In the genomic region with DNA sequence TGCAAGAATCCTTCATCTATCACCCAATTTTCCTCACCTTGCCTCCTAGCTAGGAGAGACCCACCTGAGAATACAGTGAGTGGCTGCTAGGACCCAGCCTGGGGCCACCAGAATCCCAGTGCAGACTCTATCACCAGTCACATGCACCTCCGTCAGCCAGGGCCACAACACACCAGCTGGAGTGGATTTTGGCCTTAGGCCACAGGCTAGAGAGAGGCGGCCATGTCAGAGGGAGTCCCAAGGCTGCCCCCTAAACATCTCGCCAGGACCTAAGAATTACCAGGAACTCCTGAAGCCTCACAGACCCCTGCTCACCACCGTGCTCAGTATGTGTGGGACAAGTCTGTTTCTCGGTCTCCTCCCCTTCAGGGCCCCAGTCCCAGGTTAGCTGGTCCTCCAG, we compare ENCODE assay signal across 13 mouse cellular contexts. TPM values are rescaled to one million over a fixed set of nuclear protein-coding genes. Genes with fewer than 3 reads are reported as not detected.
DNase-seq lines count a peak whose midpoint lies in the region; ATAC-seq and TF ChIP-seq lines count a peak whose summit lies in the region.
"Had no signal": no experiment of that assay in that cellular context is flagged by ENCODE, and none has a peak within 500 bp of the region (broad histone marks: within the 10 kb centered on the region; RNA-seq: fewer than 3 reads in every experiment).

No protein-coding gene starts in this region.

- no peak for DNase-seq in forebrain, embryonic 10.5 days (ENCODE audit: extremely low spot score, low spot score)
- no peak for DNase-seq in liver
- no peak for DNase-seq in stomach, postnatal 0 days (ENCODE audit: low spot score)
- no peak for DNase-seq in heart, adult 9 months (ENCODE audit: low spot score in 2 of 2)
- DNase-seq: gastrocnemius, postnatal 36 days; lung, embryonic 14.5 days; midbrain, embryonic 14.5 days had no signal

- peak overlapping the region; percentile 89; the same call in 1 of the 2 replicates for H3K27ac ChIP-seq in forebrain, embryonic 10.5 days
- H3K27ac ChIP-seq in forebrain, embryonic 13.5 days, result no peak overlapping the region
- no peak overlapping the region for H3K27ac ChIP-seq in liver, embryonic 12.5 days
- H3K27ac ChIP-seq in stomach, embryonic 16.5 days (ENCODE audit: low read length), result 0 out of 2 replicates have a peak overlapping the region, but pooled peaks have one; percentile 11
- H3K27ac ChIP-seq in stomach, postnatal 0 days (replicated peaks), result no peak overlapping the region

- WGBS in forebrain, embryonic 10.5 days, result 85% methylated on average over 5 of the region's 5 CpGs
- WGBS in forebrain, embryonic 13.5 days, result 93% methylated on average over 5 of the region's 5 CpGs
- 79% methylated on average over 5 of the region's 5 CpGs for WGBS in liver, embryonic 12.5 days (ENCODE audit: insufficient replicate concordance)
- WGBS in stomach, embryonic 16.5 days, result 82% methylated on average over 5 of the region's 5 CpGs
- WGBS in stomach, postnatal 0 days, result 74% methylated on average over 5 of the region's 5 CpGs

- no peak for TF ChIP-seq EP300 in stomach, postnatal 0 days (optimal IDR thresholded peaks at IDR 0.05)

- H3K9me3 ChIP-seq in forebrain, embryonic 10.5 days, result no peaks in the 10 kb centered on the region
- H3K9me3 ChIP-seq in forebrain, embryonic 13.5 days (replicated peaks), result no peaks in the 10 kb centered on the region
- H3K9me3 ChIP-seq in liver, embryonic 12.5 days (replicated peaks), result no peaks in the 10 kb centered on the region
- H3K9me3 ChIP-seq in stomach, embryonic 16.5 days (replicated peaks; ENCODE audit: control insufficient read depth, low read length), result no peaks in the 10 kb centered on the region
- no peaks in the 10 kb centered on the region for H3K9me3 ChIP-seq in stomach, postnatal 0 days (ENCODE audit: control insufficient read depth, low read length)
- H3K9me3 ChIP-seq: limb, embryonic 13.5 days had no signal

- no peak overlapping the region for H3K4me2 ChIP-seq in forebrain, embryonic 13.5 days
- H3K4me2 ChIP-seq in liver, embryonic 12.5 days, result peak overlapping the region; percentile 100; the same call in 1 of the 2 replicates
- no peak overlapping the region for H3K4me2 ChIP-seq in stomach, embryonic 16.5 days (ENCODE audit: low read depth, low read length)
- H3K4me2 ChIP-seq in stomach, postnatal 0 days (replicated peaks; ENCODE audit: low read depth), result no peak overlapping the region

- no peak for ATAC-seq in forebrain, embryonic 13.5 days
- ATAC-seq in liver, embryonic 12.5 days, result no peak
- no peak for ATAC-seq in stomach, embryonic 16.5 days (ENCODE audit: insufficient read depth, low FRiP score)
- no peak for ATAC-seq in stomach, postnatal 0 days (ENCODE audit: low FRiP score, low TSS enrichment)
- no peak for ATAC-seq in megakaryocyte-erythroid progenitor cell, adult 5-6 weeks (replicated peaks; ENCODE audit: low FRiP score, low TSS enrichment, poor library complexity, severe bottlenecking)
- ATAC-seq: Patski had no signal

- peaks cover 65% of the 10 kb centered on the region for H3K4me1 ChIP-seq in forebrain, embryonic 10.5 days
- peaks cover 16% of the 10 kb centered on the region for H3K4me1 ChIP-seq in forebrain, embryonic 13.5 days
- H3K4me1 ChIP-seq in liver, embryonic 12.5 days, result peaks cover 56% of the 10 kb centered on the region
- peaks cover 35% of the 10 kb centered on the region for H3K4me1 ChIP-seq in stomach, embryonic 16.5 days (ENCODE audit: control insufficient read depth, insufficient read depth, low read length)
- peaks cover 5% of the 10 kb centered on the region for H3K4me1 ChIP-seq in stomach, postnatal 0 days (replicated peaks; ENCODE audit: control insufficient read depth, insufficient read depth)

- no peak for TF ChIP-seq CTCF in stomach, postnatal 0 days (IDR thresholded peaks at IDR 0.05; ENCODE audit: low read depth)

- peaks cover 25% of the 10 kb centered on the region for H3K27me3 ChIP-seq in forebrain, embryonic 10.5 days (ENCODE audit: poor library complexity, severe bottlenecking)
- H3K27me3 ChIP-seq in forebrain, embryonic 13.5 days, result peaks cover 26% of the 10 kb centered on the region
- peaks cover 3% of the 10 kb centered on the region; the same call in 1 of the 2 replicates for H3K27me3 ChIP-seq in liver, embryonic 12.5 days (replicated peaks)
- H3K27me3 ChIP-seq in stomach, embryonic 16.5 days (ENCODE audit: control insufficient read depth, insufficient read depth, low read length), result no peaks in the 10 kb centered on the region
- no peaks in the 10 kb centered on the region for H3K27me3 ChIP-seq in stomach, postnatal 0 days (ENCODE audit: control insufficient read depth, insufficient read depth, low read length)
- H3K27me3 ChIP-seq: Patski had no signal

- no peak overlapping the region for H3K9ac ChIP-seq in forebrain, embryonic 13.5 days
- no peak overlapping the region for H3K9ac ChIP-seq in liver, embryonic 12.5 days
- peak overlapping the region; percentile 49 for H3K9ac ChIP-seq in stomach, embryonic 16.5 days (ENCODE audit: low read length)
- no peak overlapping the region for H3K9ac ChIP-seq in stomach, postnatal 0 days (ENCODE audit: low read length)
- H3K9ac ChIP-seq: lung, embryonic 14.5 days had no signal

- 0 out of 2 replicates have a peak overlapping the region, but pooled peaks have one; percentile 93 for H3K4me3 ChIP-seq in forebrain, embryonic 10.5 days
- H3K4me3 ChIP-seq in forebrain, embryonic 13.5 days, result no peak overlapping the region
- no peak overlapping the region for H3K4me3 ChIP-seq in liver, embryonic 12.5 days
- H3K4me3 ChIP-seq in stomach, embryonic 16.5 days (replicated peaks; ENCODE audit: low read length), result no peak overlapping the region
- no peak overlapping the region for H3K4me3 ChIP-seq in stomach, postnatal 0 days (ENCODE audit: low read depth, low read length)

- H3K36me3 ChIP-seq in forebrain, embryonic 10.5 days (replicated peaks), result no peaks in the 10 kb centered on the region
- H3K36me3 ChIP-seq in forebrain, embryonic 13.5 days (ENCODE audit: poor library complexity, severe bottlenecking), result no peaks in the 10 kb centered on the region
- H3K36me3 ChIP-seq in liver, embryonic 12.5 days, result no peaks in the 10 kb centered on the region
- no peaks in the 10 kb centered on the region for H3K36me3 ChIP-seq in stomach, embryonic 16.5 days (ENCODE audit: control insufficient read depth, insufficient read depth, low read length)
- H3K36me3 ChIP-seq in stomach, postnatal 0 days (ENCODE audit: control insufficient read depth, insufficient read depth, low read length), result no peaks in the 10 kb centered on the region
- H3K36me3 ChIP-seq: limb, embryonic 13.5 days had no signal

RNA-seq across cellular contexts. Expression of a gene that starts 4.2 kb away (rescaled TPM):
- 5.0 and 5.9 TPM in 2 replicates for polyA plus RNA-seq in forebrain, embryonic 10.5 days (2016; fragmentation: Nextera tagmentation; extraction: Ambion mirVana)
- polyA plus RNA-seq in forebrain, embryonic 13.5 days (2015; fragmentation: Nextera tagmentation; extraction: Ambion mirVana), result 0.09 and 0.29 TPM in 2 replicates
- 4.0 and 4.4 TPM in 2 replicates for polyA plus RNA-seq in liver, embryonic 12.5 days (2016; fragmentation: Nextera tagmentation; extraction: Ambion mirVana)
- 63.8 and 78.8 TPM in 2 replicates for polyA plus RNA-seq in stomach, embryonic 16.5 days (2015; fragmentation: Nextera tagmentation; extraction: Ambion mirVana)
- polyA plus RNA-seq in stomach, postnatal 0 days (2015; fragmentation: Nextera tagmentation; extraction: Ambion mirVana), result 77.4 and 85.3 TPM in 2 replicates
- total RNA-seq in megakaryocyte-erythroid progenitor cell, adult 5-6 weeks (2014; fragmentation: Nextera tagmentation), result not detected in 2 replicates
- not detected in 2 replicates for total RNA-seq in megakaryocyte-erythroid progenitor cell, adult 5-6 weeks (2017)
- total RNA-seq: gastrocnemius, postnatal 36 days had no signal
- polyA plus RNA-seq: midbrain, embryonic 14.5 days had no signal

RNA-seq across cellular contexts. Expression of a gene that starts 12.4 kb away (rescaled TPM):
- polyA plus RNA-seq in forebrain, embryonic 10.5 days (2016; fragmentation: Nextera tagmentation; extraction: Ambion mirVana), result 11.5 and 12.5 TPM in 2 replicates
- 7.9 and 10.1 TPM in 2 replicates for polyA plus RNA-seq in forebrain, embryonic 13.5 days (2015; fragmentation: Nextera tagmentation; extraction: Ambion mirVana)
- polyA plus RNA-seq in liver, embryonic 12.5 days (2016; fragmentation: Nextera tagmentation; extraction: Ambion mirVana), result 3.9 and 5.1 TPM in 2 replicates
- 10.7 and 11.7 TPM in 2 replicates for polyA plus RNA-seq in stomach, embryonic 16.5 days (2015; fragmentation: Nextera tagmentation; extraction: Ambion mirVana)
- 9.1 and 9.7 TPM in 2 replicates for polyA plus RNA-seq in stomach, postnatal 0 days (2015; fragmentation: Nextera tagmentation; extraction: Ambion mirVana)
- 2.8 and 9.8 TPM in 2 replicates for total RNA-seq in megakaryocyte-erythroid progenitor cell, adult 5-6 weeks (2014; fragmentation: Nextera tagmentation)
- 2.5 and 3.4 TPM in 2 replicates for total RNA-seq in megakaryocyte-erythroid progenitor cell, adult 5-6 weeks (2017)

RNA-seq across cellular contexts. Expression of a gene that starts 21.8 kb away (rescaled TPM):
- 47.4 and 49.0 TPM in 2 replicates for polyA plus RNA-seq in forebrain, embryonic 10.5 days (2016; fragmentation: Nextera tagmentation; extraction: Ambion mirVana)
- 49.8 and 51.1 TPM in 2 replicates for polyA plus RNA-seq in forebrain, embryonic 13.5 days (2015; fragmentation: Nextera tagmentation; extraction: Ambion mirVana)
- 29.5 and 31.0 TPM in 2 replicates for polyA plus RNA-seq in liver, embryonic 12.5 days (2016; fragmentation: Nextera tagmentation; extraction: Ambion mirVana)
- 27.6 and 29.2 TPM in 2 replicates for polyA plus RNA-seq in stomach, embryonic 16.5 days (2015; fragmentation: Nextera tagmentation; extraction: Ambion mirVana)
- polyA plus RNA-seq in stomach, postnatal 0 days (2015; fragmentation: Nextera tagmentation; extraction: Ambion mirVana), result 15.1 and 16.6 TPM in 2 replicates
- 32.7 and 37.9 TPM in 2 replicates for total RNA-seq in megakaryocyte-erythroid progenitor cell, adult 5-6 weeks (2014; fragmentation: Nextera tagmentation)
- 27.0 and 35.8 TPM in 2 replicates for total RNA-seq in megakaryocyte-erythroid progenitor cell, adult 5-6 weeks (2017)

RNA-seq across cellular contexts. Expression of a gene that starts 30.2 kb away (rescaled TPM):
- 130 and 140 TPM in 2 replicates for polyA plus RNA-seq in forebrain, embryonic 10.5 days (2016; fragmentation: Nextera tagmentation; extraction: Ambion mirVana)
- polyA plus RNA-seq in forebrain, embryonic 13.5 days (2015; fragmentation: Nextera tagmentation; extraction: Ambion mirVana), result 80.2 and 91.6 TPM in 2 replicates
- polyA plus RNA-seq in liver, embryonic 12.5 days (2016; fragmentation: Nextera tagmentation; extraction: Ambion mirVana), result 81.3 and 82.2 TPM in 2 replicates
- polyA plus RNA-seq in stomach, embryonic 16.5 days (2015; fragmentation: Nextera tagmentation; extraction: Ambion mirVana), result 134 and 148 TPM in 2 replicates
- polyA plus RNA-seq in stomach, postnatal 0 days (2015; fragmentation: Nextera tagmentation; extraction: Ambion mirVana), result 102 and 106 TPM in 2 replicates
- 76.8 and 85.0 TPM in 2 replicates for total RNA-seq in megakaryocyte-erythroid progenitor cell, adult 5-6 weeks (2014; fragmentation: Nextera tagmentation)
- 32.4 and 62.8 TPM in 2 replicates for total RNA-seq in megakaryocyte-erythroid progenitor cell, adult 5-6 weeks (2017)

RNA-seq across cellular contexts. Expression of a gene that starts 33.2 kb away (rescaled TPM):
- 362 and 407 TPM in 2 replicates for polyA plus RNA-seq in forebrain, embryonic 10.5 days (2016; fragmentation: Nextera tagmentation; extraction: Ambion mirVana)
- polyA plus RNA-seq in forebrain, embryonic 13.5 days (2015; fragmentation: Nextera tagmentation; extraction: Ambion mirVana), result 452 and 476 TPM in 2 replicates
- 217 and 225 TPM in 2 replicates for polyA plus RNA-seq in liver, embryonic 12.5 days (2016; fragmentation: Nextera tagmentation; extraction: Ambion mirVana)
- 204 and 234 TPM in 2 replicates for polyA plus RNA-seq in stomach, embryonic 16.5 days (2015; fragmentation: Nextera tagmentation; extraction: Ambion mirVana)
- 124 and 130 TPM in 2 replicates for polyA plus RNA-seq in stomach, postnatal 0 days (2015; fragmentation: Nextera tagmentation; extraction: Ambion mirVana)
- 315 and 387 TPM in 2 replicates for total RNA-seq in megakaryocyte-erythroid progenitor cell, adult 5-6 weeks (2014; fragmentation: Nextera tagmentation)
- total RNA-seq in megakaryocyte-erythroid progenitor cell, adult 5-6 weeks (2017), result 61.4 and 85.2 TPM in 2 replicates

Comparison
In these comparisons a context has a peak if more than half of its experiments do, and no peak if none do; other contexts are left out.
1. H3K27ac ChIP-seq: peak in forebrain, embryonic 10.5 days (single experiment) and stomach, embryonic 16.5 days (single experiment); none in forebrain, embryonic 13.5 days (single experiment), liver, embryonic 12.5 days (single experiment) and stomach, postnatal 0 days (single experiment).